Comparison of ENCODE assay signal across 11 mouse cellular contexts in genomic region chr12:80778188-80778936, GRCm38 (mm10). TPM values are rescaled to one million over a fixed set of nuclear protein-coding genes. Genes with fewer than 3 reads are reported as not detected.
DNase-seq lines count a peak whose midpoint lies in the region; ATAC-seq lines count a peak whose summit lies in the region.
"Had no signal": no experiment of that assay in that cellular context is flagged by ENCODE, and none has a peak within 500 bp of the region (broad histone marks: within the 10 kb centered on the region; RNA-seq: fewer than 3 reads in every experiment).

No protein-coding gene starts in this region.

- H3K27ac ChIP-seq in heart, embryonic 12.5 days (ENCODE audit: poor library complexity, severe bottlenecking), result peak overlapping the region; percentile 53
- no peak overlapping the region for H3K27ac ChIP-seq in hindbrain, embryonic 10.5 days

- ATAC-seq in heart, embryonic 12.5 days (ENCODE audit: insufficient number of reproducible peaks, low FRiP score), result peak; percentile 97
- peak; percentile 29 for ATAC-seq in CD4-positive, CD25-positive, alpha-beta regulatory T cell, adult 4 months

- peak overlapping the region; percentile 59 for H3K4me2 ChIP-seq in heart, embryonic 12.5 days

- H3K27me3 ChIP-seq in heart, embryonic 12.5 days (replicated peaks), result no peaks in the 10 kb centered on the region
- H3K27me3 ChIP-seq in megakaryocyte, embryonic 14.5 days (replicated peaks), result no peaks in the 10 kb centered on the region
- no peaks in the 10 kb centered on the region for H3K27me3 ChIP-seq in hindbrain, embryonic 10.5 days (ENCODE audit: insufficient read depth, poor library complexity, severe bottlenecking)

- peaks cover 23% of the 10 kb centered on the region for H3K4me1 ChIP-seq in heart, embryonic 12.5 days (replicated peaks)
- H3K4me1 ChIP-seq in megakaryocyte, embryonic 14.5 days, result peaks cover 46% of the 10 kb centered on the region
- 0 out of 2 replicates have a peak, but pooled peaks cover 4% of the 10 kb centered on the region for H3K4me1 ChIP-seq in hindbrain, embryonic 10.5 days (replicated peaks)

- peak overlapping the region; percentile 4; the same call in 1 of the 2 replicates for H3K4me3 ChIP-seq in heart, embryonic 12.5 days
- H3K4me3 ChIP-seq in megakaryocyte, embryonic 14.5 days (replicated peaks), result peak overlapping the region; percentile 87
- H3K4me3 ChIP-seq in hindbrain, embryonic 10.5 days, result no peak overlapping the region

- no peak for DNase-seq in heart, postnatal 36 days
- peak; percentile 96 for DNase-seq in c-Kit-positive CD71-positive TER-119-negative erythroid progenitor cells, embryonic 14.5 days (ENCODE audit: low read depth)
- DNase-seq in left cerebral cortex, adult 18-20 months (ENCODE audit: low spot score in 2 of 2), result no peak
- no peak for DNase-seq in right cerebral cortex, postnatal 25 days
- DNase-seq in hindbrain, embryonic 10.5 days (ENCODE audit: low spot score), result no peak
- DNase-seq: cerebellum, adult 11-12 months; kidney, postnatal 10 days had no signal

- H3K36me3 ChIP-seq in heart, embryonic 12.5 days, result no peaks in the 10 kb centered on the region
- no peaks in the 10 kb centered on the region for H3K36me3 ChIP-seq in megakaryocyte, embryonic 14.5 days (replicated peaks; ENCODE audit: low read length)
- H3K36me3 ChIP-seq in hindbrain, embryonic 10.5 days, result no peaks in the 10 kb centered on the region

- WGBS in heart, embryonic 12.5 days, result 31% methylated on average over 16 of the region's 16 CpGs
- 81% methylated on average over 16 of the region's 16 CpGs for WGBS in hindbrain, embryonic 10.5 days

- peak overlapping the region; percentile 52 for H3K9ac ChIP-seq in heart, embryonic 12.5 days

- intact Hi-C loops in heart, postnatal 36 days (cut with DNase I), result no loop called here

- no peaks in the 10 kb centered on the region for H3K9me3 ChIP-seq in heart, embryonic 12.5 days (replicated peaks)
- H3K9me3 ChIP-seq in megakaryocyte, embryonic 14.5 days, result no peaks in the 10 kb centered on the region
- no peaks in the 10 kb centered on the region for H3K9me3 ChIP-seq in hindbrain, embryonic 10.5 days

RNA-seq across cellular contexts. Expression of gene Susd6, which starts 11.9 kb away (rescaled TPM):
- 22.4 and 22.7 TPM in 2 replicates for polyA plus RNA-seq in heart, embryonic 12.5 days (2016; fragmentation: Nextera tagmentation; extraction: Ambion mirVana)
- 10 to 100 TPM; 72.2 to 76.1 TPM for total RNA-seq in heart, postnatal 36 days (2021)
- polyA plus RNA-seq in CD4-positive, CD25-positive, alpha-beta regulatory T cell, adult 4 months (2017; shearing (Covaris generic)), result 10 to 100 TPM; 23.1 to 29.8 TPM
- polyA plus RNA-seq in megakaryocyte, embryonic 14.5 days (2012; ENCODE audit: insufficient read depth, low replicate concordance), result 5.9 and 6.0 TPM in 2 replicates
- total RNA-seq in left cerebral cortex, adult 18-20 months (2021), result 10 to 100 TPM; 34.8 to 35.7 TPM
- 15.6 and 15.9 TPM in 2 replicates for polyA plus RNA-seq in hindbrain, embryonic 10.5 days (2016; fragmentation: Nextera tagmentation; extraction: Ambion mirVana)

RNA-seq across cellular contexts. Expression of gene Ccdc177, which starts 17.9 kb away (rescaled TPM):
- polyA plus RNA-seq in heart, embryonic 12.5 days (2016; fragmentation: Nextera tagmentation; extraction: Ambion mirVana), result 0.03 TPM in 1 of 2 replicates, not detected in the other
- not detected for total RNA-seq in heart, postnatal 36 days (2021)
- not detected for polyA plus RNA-seq in CD4-positive, CD25-positive, alpha-beta regulatory T cell, adult 4 months (2017; shearing (Covaris generic))
- polyA plus RNA-seq in megakaryocyte, embryonic 14.5 days (2012; ENCODE audit: insufficient read depth, low replicate concordance), result not detected in 2 replicates
- 10 to 100 TPM; 11.4 to 12.2 TPM for total RNA-seq in left cerebral cortex, adult 18-20 months (2021)
- 1.5 and 2.4 TPM in 2 replicates for polyA plus RNA-seq in hindbrain, embryonic 10.5 days (2016; fragmentation: Nextera tagmentation; extraction: Ambion mirVana)
- total RNA-seq: liver, adult 2 months had no signal
- polyA plus RNA-seq: liver, adult 2 months had no signal
